Mouse (Mus musculus): ENCODE measurements around the gene Cdh16.
"Not testable (repeated sequence)": the region's sequence is repeated elsewhere in the genome, so short reads cannot be mapped to it uniquely, and the experiment has no call there.

Cdh16 gene

DNA sequence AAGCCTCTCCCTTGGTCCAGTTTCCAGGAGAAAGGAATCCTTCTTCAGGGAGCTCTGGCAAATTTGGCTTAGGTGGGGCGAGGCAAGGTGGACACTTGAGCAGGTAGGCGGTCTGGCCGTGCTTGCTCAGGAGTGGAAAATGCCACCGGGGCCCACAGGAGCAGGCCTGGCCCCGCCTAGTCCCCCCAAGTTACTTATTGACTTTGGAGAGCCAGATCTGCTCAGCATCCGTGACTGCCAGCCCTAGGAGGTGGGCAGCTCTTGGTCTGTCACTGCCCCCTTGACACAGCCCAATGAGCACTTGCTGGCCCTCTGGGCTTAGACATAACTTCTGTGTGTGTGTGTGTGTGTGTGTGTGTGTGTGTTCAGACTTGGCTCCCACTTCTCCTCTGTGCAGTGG, at the start of gene Cdh16:
Gene Cdh16, minus strand, starts transcription at position 236 of the 400 bp plus-strand sequence.
- peak; percentile 92 to 97 for DNase-seq

DNA sequence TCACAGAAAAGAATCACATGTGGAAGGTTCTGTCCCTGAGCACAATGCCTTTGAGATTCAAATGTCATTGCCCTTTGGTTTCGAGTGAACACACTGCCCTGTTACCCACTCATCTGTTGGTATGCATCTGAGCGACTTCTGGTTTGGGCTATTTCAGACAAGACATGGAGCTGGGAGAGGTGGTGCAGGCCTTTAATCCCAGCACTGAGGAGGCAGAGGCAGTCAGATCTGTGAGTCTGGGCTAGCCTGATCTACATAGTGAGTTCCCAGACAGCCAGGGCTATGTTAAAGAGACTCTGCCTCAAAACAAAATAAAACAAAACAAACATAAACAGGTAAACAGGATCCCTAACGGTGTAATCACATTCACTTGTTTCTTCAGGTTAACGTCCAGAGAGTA, 31.4 kb upstream of the Cdh16 start:
- DNase-seq: no peak

DNA sequence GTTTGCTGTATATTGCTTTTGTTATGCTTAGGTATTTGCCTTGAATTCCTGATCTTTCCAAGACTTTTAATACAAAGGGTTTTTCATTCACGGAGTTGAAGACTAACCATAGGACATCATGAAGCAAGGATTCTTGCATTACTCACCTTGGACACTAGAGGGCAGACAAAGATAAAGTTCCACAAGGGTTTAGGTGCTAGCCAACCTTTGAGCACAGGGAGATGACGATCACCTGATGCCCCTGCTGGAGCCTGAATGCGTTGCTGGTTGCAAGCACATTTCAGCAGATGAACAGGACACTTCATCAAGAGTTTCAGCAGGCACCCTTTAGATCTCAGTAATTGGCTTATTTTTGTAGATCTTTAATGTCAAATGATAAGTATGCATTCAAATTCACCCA, 30.8 kb upstream of the Cdh16 start:
- DNase-seq: peak; percentile 84 to 88

DNA sequence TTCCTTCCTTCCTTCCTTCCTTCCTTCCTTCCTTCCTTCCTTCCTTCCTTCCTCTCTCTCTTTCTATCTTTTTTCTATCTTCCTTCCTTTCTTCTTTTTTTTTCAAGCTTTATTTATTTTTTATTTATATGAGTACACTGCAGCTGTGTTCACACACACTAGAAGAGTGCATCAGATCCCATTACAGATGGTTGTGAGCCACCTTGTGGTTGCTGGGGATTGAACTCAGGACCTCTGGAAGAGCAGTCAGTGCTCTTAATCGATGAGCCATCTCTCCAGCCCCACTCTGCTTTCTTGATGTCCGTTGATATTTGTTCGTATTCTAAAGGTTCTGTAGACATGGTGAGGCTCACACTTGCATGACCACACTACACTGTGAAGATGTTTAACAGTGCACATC, 20.0 kb upstream of the Cdh16 start:
- DNase-seq: not testable (repeated sequence)

DNA sequence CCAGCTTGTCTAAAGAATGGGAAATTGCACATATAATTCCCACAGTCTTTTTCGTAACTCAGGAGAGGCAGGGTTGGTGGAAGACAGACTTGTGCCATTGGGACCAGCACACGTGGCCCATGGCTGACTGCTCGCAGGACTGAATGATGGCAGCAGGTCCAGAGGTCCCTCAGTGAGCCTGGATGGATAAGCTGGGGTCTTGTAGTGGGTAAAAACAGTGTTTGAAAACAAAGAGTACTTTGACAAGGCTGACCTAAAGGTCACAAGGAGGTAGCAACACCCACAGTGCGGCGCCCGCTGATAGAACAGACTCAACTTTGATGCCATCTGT, 18.1 kb upstream of the Cdh16 start:
- no peak for DNase-seq

DNA sequence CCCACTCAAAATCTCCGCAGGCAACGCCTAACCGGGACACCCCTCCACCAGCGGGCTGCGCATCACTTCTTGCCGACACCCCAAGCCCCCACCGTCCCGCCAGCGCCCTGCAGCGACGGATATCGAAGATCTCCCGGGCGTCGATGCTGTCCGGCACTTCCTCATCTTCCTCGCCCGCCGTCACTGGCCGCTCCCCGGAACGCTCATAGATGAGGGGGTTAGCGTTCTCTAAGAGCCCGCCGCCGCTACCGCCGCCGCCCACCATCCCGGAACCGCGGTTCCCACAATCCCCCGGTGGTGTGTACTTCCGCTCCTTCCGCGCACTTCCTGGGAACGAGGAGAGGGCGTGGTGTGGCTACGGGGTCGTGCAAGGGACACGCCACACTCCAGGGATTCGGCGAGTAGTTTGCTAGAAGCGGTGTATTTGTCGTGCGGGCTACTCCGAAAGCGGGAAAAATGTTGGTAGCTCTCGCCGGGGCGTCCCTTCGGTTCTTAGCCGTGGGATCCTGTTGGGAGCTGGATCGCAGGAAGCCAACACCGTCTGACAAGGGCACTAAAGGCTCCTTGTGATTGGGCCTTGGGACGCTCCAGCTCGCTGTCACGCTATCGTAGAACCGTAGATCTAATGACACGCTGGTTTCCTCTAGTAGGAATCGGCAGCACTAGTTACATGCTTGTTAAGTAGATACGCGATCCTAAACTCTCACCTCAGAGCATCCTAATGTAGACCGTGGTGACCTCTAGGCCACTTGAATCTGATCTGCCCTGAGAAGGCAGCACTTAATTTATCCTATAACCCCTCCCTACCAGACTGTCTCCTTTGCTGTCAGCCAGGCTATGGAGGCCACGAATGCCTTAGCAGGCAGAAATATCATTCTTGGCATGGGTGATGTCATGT, 17.5 kb upstream of the Cdh16 start, which contains the start of gene Ciao2b:
Gene Ciao2b, minus strand, starts transcription at position 540 of the 898 bp plus-strand sequence.
- DNase-seq: peak; percentile 92 to 94

DNA sequence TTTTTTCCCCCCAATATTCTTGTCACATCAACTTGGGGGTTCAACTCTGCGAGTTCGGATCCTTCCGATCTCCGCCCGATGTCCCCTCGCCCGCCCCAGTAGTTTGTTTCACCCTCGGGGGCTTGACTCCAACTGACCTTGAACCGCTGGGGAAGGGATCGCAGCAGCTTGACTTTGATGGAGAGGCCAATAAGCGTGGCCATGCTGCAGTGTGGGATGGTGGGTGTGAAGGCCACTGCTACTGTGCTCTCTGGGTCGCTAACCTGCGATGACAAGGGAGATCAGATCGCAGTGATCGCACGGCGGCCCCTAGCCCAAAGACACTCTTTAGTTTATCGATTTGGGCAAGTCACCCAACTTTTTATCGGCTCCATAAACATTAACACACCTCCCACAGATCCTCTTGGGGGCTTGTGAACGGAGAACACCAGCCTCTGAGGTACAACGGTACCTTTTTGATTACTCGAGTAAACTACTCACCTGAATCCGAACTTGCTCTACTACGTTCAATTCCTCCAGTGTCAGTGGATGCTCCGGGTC, 16.7 kb upstream of the Cdh16 start:
- DNase-seq: no peak

DNA sequence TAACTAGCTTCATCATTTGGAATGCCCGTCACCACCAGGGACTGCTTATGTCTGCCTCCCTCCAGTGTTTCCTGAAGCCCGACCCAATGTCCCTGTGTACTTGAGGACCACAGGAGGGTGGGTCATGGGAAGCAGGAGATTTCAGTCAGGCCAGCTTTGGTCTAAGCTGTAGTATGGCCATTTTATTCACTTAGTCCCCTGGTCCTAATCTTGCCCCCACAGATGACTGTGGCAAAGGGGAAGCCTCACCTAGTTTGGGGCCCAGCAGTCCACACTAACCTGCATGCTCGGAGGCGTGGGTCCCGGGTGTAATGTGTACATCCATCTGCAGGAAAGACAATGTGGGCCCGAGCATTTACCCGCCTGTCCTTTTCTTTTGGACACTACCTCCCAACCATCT, 16.0 kb upstream of the Cdh16 start:
- no peak for DNase-seq

DNA sequence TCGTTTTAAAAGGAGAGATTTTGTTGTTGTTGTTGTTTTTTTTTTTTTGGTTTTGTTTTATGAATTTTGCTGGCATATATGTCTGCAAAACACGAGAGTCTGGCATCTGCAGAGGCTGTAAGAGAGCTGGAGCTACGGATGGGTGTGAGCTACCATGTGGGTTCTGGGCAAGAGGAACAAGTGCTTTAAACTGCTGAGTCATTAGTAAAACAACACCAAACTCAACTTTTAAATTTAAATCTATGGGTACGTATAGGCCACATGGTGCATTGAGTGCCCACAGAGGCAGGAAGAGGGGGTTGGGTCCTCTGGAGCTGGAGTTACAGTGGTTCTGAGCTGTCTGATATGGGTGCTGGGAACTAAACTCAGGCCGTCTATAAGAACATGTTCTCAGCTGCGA, 13.8 kb upstream of the Cdh16 start:
- no peak for DNase-seq

DNA sequence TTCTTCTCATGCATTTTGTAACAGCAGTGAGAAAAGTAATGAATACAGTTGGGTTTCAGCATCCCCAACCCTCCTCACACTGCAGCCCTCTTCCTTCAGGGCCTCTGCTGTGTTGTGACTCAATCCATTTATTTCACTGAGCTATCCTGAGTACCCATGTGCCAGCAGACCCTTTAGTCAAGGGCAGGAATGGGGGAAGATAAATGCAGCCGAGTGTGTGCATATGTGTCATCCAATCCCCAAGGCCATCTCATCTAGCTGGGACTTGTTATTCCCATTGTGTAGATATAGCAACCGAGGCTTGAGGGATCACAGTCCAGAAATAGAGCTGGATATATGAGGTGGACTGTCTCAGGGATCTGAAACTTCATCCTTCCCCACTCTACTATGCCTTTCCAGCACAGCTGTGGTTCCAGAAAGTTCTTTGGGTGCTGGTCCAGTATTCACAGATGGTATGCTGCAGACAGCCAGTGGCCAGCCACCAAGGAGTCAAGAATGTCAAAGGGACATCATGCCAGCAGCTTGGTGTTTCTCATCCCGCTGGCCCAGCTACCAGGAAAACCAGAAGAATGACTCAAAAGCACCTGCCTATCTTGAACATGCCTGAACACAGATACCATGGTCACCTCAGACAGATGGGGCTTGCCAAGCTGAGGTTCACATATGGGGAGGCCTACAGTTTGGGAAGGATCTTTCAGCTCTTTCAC, 11.0 kb upstream of the Cdh16 start:
- no peak for DNase-seq

DNA sequence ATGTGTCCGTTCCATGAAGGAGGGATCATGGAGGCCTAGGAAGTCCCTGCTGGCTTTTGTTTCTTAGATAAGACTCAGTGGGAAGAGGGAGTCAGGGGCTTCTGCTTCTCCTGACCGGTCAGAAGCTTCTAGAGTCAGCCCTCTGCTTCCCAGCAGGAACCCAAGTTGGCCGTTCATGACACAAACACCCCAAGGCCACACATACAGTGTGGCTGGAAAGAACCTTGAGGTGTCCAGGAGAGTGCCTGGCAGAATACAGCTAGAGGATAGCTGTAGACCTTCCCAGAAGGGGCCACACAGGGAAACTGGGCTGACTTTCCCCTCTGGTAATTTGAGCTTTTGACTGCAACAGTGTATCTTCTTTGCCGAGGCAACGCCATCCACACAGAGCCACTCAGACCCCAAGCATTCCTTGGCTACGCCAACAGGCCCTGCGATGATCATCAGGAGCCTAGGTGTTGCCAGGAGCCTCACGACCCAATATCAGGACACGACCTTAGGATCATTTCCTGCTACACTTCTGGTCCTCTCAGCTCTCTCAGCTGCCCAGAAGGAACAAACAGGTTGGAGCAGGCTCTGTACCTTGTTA, 9.1 kb upstream of the Cdh16 start:
- no peak for DNase-seq

DNA sequence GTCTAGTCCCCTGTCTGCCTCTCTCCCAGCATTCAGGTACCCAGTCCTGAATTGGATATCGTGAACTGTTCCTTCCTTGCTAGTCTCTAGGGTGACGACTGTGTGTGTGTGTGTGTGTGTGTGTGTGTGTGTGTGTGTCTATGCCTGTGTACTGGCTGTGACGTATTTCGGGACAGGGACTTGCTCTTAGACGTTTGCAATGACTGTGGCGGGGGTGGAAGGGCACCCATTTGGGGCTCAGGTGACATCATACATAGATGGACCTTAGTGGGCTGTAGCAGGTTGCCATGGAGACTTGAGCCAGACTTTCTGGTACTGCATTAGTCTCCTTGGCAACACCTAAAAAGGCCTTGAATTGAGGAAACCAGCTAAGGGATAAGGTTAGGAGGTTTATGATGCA, 8.3 kb upstream of the Cdh16 start:
- no peak for DNase-seq

DNA sequence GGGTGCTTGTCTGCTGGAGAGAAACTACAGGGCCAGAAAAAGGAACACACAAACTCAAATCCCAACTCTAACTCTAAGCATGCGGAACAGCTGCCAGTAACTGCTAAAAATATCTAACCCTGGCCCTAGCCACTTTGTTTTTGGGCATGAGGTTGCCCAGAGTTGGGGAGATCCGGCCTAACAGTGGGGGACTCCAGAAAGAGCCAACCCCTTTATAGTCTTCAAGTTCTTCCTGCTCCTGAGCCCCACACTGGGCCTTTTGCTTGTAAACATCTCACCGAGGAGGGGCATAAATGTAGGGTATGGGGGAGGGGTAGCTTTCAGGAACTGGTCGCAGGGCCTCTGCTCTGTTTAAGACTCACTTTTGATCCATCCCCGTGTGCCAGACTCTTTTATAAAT, 7.8 kb upstream of the Cdh16 start:
- no peak for DNase-seq

DNA sequence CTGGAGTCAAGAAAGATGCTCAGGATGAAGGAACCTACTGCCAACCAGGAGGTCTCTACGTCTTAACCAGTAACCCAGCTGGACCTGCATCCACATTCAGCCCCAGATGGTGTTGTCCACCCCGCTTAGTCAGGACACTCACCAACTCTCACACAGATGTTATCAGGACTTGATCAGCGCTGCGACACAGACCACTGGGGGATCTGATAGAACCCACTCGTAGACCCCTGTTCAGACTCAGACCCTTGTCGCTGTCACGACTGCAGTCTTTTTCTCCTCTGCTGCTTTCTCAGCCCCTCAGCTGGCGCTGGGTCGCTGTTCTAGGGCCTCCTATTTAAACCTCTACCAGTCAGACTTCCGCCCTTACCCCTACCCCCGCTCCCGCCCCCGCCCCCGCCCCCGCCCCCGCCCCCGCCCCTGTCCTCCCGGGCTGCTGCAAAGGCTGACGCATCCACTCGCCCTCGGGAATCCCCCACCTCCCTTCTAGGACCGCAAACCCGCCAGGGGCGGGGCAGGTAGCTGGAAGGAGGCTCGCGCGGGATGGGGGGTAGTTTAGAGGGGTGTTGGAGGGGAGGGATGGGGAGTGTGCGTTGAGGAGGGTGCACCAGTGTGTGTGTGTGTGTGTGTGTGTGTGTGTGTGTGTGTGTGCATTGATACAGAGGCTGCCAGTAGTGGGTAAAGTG, 6.9 kb upstream of the Cdh16 start, which contains the start of gene Rrad:
Gene Rrad, minus strand, starts transcription at position 347 of the 683 bp plus-strand sequence.
- peak in 1 of 2 experiments; percentile 62 for DNase-seq

DNA sequence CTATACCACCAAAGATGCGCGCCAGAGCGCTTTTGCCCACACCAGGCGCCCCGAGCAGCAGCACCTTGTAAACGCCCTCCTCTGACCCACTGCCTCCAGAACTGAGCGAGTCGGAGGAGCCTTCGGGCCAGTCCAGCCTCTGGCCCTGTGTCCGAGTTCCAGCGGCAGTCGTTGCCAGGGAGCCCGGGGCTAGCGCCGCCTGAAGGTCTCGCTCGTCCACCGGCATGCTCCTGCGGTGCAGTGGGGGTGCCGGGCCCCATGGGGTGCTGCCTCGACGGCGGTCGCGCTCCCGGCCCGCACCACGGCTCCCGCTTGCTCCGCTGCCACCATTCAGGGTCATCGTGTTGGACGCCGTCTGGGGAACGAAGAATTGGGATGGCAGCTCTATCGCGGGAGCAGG, 6.4 kb upstream of the Cdh16 start:
- DNase-seq: peak in 1 of 2 experiments; percentile 57

DNA sequence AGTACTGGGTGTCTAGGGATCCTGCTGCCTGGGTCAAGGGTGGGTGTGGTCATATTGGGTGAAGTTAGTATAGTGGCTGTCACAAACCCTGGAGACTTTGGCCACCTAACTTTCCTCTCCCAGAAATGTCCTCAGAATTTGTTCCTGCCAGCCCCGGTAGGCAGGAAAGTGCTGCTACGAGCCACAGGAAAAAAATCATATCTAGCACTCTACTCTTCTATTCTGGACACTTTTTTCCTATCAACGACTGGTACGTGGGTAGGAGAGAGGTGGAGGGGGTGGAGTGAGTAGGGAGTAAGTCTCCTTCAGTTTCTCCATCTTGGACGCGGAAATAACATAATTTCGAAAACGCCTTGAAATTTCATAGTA, 5.9 kb upstream of the Cdh16 start:
- DNase-seq: no peak

DNA sequence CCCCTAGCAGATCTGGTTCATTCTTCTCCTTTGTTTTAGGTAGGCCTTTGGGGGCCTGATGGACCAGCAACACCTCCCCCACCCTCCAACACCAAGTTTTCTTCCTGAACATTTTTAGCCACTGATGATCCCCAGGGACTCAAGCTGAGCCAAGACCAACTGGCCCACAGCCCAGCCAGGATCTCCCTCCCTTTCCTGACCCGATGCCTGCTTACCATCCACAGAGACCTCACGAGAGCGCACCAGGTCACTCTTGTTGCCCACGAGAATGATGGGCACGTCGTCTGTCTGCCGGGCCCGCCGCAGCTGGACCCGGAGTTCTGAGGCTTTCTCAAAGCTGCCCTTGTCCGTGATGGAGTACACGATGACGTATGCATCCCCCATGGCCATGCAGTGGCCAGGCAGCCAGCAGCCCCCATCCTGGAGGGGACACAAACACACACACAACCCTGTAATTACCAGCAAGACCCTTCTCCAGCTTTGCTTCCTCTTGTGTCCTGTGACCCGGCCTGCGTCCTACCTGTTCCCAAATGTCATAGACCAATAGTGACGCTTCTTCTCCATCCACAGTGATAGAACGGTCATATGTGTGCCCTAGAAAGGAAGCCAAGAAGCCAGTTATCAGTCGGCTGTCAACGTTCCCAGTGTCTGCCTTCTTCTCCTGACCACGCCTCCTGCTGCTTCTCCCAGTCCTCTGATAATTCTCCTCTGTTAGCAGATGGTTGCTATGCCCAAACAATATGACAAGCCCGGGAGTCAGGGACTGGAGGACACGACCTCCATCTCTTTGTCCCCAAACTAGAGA, 5.3 kb upstream of the Cdh16 start:
- peak; percentile 78 for DNase-seq

DNA sequence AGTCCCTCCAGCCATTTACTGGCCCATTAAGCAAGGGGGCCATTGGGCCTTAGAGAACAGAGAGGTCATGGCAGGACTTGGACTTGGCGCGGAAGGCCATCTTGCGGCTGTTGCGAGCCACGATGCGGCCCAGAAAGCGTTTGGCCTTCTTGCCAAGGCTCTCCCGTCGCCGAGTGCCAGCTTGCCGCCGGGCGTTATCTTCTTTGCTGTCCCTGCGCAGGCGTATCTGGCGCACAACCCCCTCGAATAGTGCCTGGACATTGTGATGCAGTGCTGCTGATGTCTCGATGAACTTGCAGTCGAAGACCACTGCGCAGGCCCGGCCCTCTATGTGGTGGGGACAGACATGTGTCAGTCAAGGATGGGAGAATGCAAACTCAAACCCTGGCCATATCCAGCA, 4.2 kb upstream of the Cdh16 start:
- no peak for DNase-seq

DNA sequence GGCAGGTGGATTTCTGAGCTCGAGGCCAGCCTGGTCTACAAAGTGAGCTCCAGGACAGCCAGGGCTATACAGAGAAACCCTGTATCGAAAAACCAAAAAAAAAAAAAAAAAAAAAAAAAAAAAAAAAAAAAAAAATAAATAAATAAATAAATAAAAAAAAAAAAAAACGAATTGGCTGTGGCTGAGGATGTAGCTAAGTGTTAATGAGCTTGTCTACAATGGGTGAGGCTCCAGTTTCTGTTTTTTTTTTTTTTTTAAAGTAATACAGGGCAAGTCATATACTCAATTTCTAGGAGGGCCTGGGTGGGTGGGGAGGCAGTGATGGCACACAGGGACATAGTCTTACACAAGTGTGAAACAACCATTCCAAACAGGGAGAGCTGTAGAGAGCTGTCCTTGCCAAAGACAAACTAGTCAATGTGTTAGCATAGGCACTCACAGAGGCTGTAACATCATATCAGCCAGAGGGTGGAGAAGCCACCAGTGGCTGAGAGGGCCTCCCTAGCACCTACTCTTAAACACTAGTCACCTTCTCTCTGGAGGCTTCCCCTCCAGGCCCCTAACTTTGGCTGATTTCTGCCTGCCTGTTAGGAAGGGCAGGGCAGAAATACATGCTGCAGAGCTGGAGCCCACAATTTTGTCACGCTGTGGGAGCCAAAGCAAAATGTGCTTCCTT, 3.0 kb upstream of the Cdh16 start:
- DNase-seq: peak in 1 of 2 experiments; percentile 0

DNA sequence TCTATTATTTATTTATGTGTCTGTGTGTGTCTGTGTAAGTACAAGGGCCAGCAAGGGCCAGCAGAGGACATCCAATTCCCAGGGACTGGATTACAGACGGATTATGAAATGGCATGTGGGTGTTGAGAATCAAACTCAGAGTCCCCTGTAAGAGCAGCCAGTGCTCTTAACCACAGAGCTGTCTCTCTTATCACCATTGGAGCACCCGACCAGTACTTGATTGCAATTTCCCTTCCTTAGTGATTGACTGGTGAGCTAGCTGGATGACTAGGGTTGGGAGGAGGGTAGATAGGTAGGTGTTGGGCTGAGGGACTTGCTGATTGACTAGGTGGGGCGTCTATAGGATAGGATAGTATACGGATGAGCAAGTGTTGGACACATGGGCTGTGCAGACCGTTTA, 3.4 kb downstream of the Cdh16 start:
- no peak for DNase-seq

DNA sequence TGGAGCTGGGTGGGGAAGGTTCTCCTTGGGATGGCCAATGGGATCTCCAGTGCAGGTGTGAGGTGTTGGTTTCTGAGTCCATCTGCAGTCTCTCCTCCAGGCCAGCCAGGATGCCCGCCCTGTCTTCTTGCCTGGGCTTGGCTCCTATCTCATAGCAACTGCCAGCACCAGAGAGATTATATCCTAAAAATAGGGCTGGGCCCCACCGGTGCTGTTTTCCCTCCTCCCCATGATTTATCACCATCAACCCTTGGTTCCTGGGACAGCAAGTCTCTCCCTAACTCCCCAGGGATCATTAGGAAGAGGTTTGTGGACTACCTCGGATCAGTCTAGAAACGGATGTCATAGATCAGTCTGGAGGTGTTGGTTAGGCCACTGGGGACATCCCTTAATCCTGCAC, 11.1 kb downstream of the Cdh16 start:
- no peak for DNase-seq
